Mouse (Mus musculus): ENCODE measurements around the gene Syndig1.

Gene Syndig1

DNA sequence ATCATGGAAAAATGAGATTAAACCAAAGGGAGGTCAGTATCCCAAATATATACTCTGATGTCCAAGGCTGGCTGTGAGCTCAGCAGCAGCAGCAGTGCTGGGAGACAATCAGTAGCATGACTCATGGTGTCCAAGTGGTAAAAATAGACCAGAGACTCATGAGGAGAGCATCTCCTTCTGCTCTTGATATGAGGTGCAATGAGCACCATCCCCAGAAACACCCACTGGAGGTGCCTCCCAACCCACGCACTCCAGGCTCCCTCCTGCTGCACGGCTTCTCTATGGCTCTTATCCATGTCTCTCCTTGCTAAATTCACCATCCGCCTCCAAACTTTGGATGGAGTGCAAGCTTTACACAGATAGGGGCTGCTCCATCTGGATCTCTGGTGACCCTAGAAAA, 44.3 kb downstream of the Syndig1 start:
- DNase-seq (ENCODE audit: low spot score in 2 of 2), result no peak

DNA sequence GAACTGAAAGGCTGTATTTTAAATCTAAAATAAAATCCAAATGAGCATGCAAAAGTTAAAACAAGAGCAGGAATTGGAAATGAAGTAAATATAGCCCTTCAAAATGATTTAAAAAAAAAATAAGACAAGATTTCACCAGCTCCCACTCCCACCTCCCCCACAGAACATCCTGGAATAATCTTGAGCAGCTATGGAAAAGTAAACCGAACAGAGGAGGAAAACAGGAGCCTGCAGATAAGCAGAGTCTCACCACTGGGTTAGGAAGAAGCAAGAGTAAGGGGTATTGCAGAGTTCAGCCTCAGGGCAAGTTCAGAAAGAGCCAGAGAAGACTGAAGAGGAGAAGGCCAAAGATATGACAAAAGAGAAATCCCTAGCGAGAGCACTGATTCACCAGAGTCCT, 48.9 kb downstream of the Syndig1 start:
- DNase-seq (ENCODE audit: low spot score in 2 of 2), result no peak

GRCm38 (mm10) chr2:149887634-149888033, 58.6 kb downstream of the Syndig1 start:
- DNase-seq (ENCODE audit: low spot score in 2 of 2), result no peak

DNA sequence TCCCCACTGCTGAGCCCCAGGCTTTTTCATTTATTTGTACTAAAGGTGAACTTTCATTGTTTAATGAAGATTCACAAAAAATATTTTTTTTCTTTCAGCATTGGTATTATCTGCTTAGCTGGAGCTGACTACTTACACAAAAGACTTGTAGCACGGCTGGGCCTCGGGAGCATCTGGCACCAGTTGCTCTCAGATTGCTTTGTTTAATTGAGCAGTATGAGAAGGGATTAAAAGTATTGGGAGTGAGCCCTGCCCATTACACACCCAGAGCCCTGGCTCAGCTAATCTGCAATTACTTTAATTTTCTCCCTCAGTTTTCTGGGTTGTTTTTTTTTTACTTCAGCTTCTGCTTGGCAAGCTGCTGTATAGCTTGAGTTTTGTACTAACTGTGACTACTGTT, 62.6 kb downstream of the Syndig1 start:
- no peak for DNase-seq (ENCODE audit: low spot score in 2 of 2)

GRCm38 (mm10) chr2:149896337-149896736, 67.3 kb downstream of the Syndig1 start:
- no peak for DNase-seq (ENCODE audit: low spot score in 2 of 2)

GRCm38 (mm10) chr2:149899615-149900014, 70.6 kb downstream of the Syndig1 start:
- DNase-seq (ENCODE audit: low spot score in 2 of 2), result no peak

DNA sequence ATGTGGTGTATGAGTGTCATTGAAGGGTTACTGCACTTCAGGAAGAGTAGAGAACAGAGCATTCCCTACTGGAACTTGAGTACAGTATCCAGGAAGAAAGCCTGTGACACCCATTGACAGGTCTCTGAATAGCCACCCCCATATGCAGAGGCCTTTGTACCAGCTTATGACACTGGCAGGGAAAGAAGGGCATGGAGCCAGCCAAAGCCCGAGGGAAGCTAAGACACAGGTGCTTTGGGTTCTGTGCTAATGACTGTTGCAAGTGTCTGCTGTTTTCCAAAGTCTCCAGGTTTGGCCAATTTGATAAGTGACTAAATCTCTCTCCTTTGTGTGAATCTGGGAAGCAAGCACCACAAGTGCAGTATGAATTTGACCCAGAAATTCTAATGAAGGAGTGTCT, 71.6 kb downstream of the Syndig1 start:
- DNase-seq (ENCODE audit: low spot score in 2 of 2), result no peak

DNA sequence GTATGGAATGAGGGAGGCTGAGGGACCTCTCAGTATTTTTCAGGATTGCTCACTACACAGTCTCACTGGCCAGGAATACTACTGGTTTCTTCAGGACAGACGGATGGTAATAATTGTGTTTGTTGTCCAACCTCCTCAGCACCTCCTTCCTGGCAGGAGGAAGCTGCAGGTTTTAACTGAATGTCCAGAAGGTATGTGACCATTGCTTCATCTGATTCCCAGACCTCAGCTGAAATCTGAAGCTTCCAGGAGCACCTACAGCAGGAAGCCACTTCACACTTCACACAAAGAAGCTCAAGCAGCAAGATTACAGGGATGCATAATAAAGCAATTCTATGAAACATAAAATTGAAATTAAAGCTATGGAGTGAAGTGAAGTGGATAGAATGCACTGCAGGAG, 75.4 kb downstream of the Syndig1 start:
- DNase-seq (ENCODE audit: low spot score in 2 of 2), result no peak

DNA sequence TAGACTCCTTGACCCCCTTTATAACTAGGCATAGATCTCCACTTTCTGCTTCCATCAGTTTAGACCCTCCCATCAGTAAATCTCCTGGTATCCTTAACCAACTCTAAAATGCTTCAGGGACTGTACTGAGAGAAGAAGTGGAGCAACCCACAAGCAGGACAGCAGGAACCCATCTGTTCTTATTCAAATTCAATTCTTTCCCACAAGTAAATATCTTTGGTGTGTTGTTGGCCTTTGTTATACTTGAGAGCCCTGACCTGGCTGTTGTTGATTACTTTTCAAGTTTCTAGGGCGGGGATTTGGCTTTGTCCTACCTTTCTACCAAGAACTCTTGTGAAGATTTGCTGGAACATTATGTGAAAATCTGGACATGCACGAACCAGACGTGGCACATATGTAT, 77.7 kb downstream of the Syndig1 start:
- no peak for DNase-seq (ENCODE audit: low spot score in 2 of 2)

- no peak for DNase-seq (ENCODE audit: low spot score in 2 of 2)
Observed at GRCm38 (mm10) chr2:149917162-149917561, 88.2 kb downstream of the Syndig1 start.

DNA sequence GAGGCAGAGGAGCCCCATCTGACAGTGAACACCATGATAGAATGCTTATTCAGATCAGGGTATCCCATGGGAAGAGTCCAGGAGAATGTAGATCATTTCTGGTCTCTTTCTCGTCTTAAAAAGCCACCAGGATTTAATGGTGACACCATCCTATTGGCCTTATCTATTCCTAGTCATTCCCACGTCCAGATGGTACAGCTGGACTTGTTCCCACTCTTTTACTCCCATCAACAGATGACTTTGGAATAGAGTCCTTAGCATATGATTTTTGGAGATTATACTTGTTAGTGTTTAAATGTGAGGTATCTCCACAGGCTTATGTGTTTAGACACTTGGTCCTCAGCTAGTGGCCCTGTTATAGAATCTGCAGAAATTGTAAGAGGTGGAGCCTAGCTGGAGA, 94.5 kb downstream of the Syndig1 start:
- DNase-seq (ENCODE audit: low spot score in 2 of 2), result no peak

DNA sequence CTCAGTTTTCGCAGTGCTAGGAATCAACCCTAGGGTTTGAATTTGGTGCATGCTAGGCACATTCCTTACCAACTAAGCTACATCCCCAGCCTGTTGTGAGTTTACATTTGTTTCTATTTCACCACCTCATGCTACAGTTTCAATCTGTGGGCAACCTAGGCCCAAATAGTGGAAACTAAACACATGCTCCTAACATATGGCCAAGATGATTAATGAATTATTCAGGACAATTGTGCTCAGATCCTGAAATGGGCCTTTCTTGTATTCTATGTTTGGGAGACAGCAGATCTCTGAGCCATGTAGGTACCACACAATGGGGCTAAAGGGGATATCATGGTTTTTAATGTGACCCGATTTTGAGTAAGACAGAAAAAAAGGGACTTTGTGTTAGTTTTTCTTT, 96.9 kb downstream of the Syndig1 start:
- no peak for DNase-seq (ENCODE audit: low spot score in 2 of 2)

DNA sequence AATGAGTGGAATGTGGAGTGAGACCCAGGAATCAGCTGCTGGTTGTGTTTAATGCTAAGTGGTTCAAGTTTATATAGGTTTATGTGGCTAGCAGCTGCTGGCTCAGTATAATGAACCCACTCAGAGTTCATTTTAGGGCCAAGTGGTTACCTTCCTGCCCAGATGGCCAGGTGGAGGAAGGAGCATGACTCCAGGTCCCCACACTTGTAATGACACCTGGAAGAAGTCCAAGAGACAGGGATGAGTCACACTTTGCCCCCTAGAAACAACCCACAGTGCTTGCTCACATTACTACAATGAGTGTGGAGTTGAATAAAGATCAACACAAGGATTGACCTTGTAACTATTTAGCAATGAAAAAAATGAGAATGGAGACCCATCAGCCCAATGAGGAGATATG, 98.0 kb downstream of the Syndig1 start:
- DNase-seq (ENCODE audit: low spot score in 2 of 2), result no peak

DNA sequence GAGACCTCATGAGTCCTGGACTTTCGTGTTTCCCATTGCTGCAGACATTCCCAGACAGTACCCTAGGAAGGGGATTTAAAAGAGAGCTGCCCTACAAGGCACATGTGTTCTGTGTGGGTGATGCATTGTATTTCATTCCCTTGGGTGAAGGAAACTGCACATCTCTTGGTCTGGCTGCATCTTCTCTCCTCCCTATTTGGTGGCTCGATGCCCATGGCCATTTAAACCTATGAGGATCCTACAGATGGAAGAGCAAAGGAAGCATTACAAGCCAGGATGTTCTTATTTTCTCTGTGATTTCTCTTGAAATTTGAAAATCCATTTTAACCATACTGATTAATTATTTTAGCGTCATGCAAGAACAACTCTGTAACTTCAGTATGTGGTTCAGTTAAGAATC, 98.5 kb downstream of the Syndig1 start:
- DNase-seq (ENCODE audit: low spot score in 2 of 2), result no peak

- no peak for DNase-seq (ENCODE audit: low spot score in 2 of 2)
Observed at GRCm38 (mm10) chr2:149929986-149930385, 101.0 kb downstream of the Syndig1 start.

DNA sequence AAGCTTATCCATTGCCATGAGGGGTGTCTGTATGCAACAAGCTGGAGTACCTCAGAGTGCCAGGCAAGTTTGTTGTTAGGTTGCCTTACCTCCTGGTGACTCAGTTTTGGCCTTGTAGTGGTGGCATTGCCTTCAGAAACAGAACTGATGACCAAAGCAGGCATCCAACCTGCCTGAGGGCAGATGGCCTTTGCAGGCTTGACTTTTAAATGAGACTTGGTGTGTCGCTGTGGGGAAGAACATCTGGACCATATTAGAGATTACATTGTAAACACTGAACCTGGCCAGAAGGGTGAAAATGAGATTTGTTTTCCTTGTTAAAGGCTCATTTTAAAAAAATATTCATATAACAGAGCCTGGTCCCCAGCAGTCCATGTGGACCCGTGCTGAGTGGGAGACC, 102.1 kb downstream of the Syndig1 start:
- no peak for DNase-seq (ENCODE audit: low spot score in 2 of 2)

- no peak for DNase-seq (ENCODE audit: low spot score in 2 of 2)
Observed at GRCm38 (mm10) chr2:149932095-149932494, 103.1 kb downstream of the Syndig1 start.

DNA sequence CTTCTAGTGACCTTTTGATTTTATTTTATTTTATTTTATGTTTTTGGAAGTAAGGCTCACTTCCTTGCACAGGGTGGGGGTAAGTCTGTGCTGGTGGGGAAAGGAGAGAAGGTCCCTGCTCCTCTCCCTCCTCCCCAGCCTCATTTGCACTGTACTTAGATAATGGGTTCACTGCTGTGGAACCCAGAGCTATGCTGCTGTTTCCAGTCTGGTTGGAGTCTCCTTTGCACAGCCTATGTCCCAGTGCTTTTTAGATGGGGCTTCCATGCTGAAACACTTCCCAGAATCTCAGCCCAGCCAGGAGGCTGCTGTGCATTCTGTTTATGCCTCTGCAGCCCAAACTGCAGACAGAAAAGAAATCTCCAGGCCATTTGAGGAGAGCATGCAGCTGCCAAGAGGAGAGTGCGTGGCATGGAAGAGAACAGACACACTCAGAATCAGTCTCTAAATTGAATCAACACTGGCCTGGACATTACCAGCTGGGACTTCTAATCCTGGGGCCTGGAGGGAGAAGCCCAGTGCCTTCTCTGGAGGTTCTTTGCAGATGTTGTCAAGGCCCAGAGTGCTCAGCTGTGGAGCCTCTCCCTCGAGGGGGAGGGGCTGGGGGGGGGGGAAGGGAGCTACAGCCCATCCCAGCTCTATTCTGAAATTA, 104.4 kb downstream of the Syndig1 start:
- no peak for DNase-seq (ENCODE audit: low spot score in 2 of 2)

GRCm38 (mm10) chr2:149934139-149934538, 105.1 kb downstream of the Syndig1 start:
- DNase-seq (ENCODE audit: low spot score in 2 of 2), result no peak

- no peak for DNase-seq (ENCODE audit: low spot score in 2 of 2)
Observed at GRCm38 (mm10) chr2:149938829-149939228, 109.8 kb downstream of the Syndig1 start.

DNA sequence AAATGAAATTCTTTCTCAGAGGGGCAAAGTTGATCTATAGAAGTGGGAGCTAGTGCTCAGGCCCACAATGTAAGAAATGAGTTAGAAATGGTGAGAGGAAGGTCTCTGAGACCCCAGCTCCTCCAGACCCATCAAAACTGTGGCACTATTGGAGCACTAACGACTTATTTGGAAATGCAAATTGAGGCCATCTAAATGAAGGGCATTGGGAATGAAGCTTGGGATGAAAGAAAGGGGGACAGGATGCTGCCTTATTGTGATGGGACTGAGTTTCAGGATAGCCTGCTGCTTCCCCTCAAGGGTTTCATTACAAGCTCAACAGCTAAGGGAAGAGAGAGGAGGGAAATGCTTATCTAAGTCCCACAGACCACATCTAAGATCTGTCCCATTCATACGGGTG, 110.6 kb downstream of the Syndig1 start:
- DNase-seq (ENCODE audit: low spot score in 2 of 2), result no peak

GRCm38 (mm10) chr2:149950641-149951040, 121.6 kb downstream of the Syndig1 start:
- no peak for DNase-seq (ENCODE audit: low spot score in 2 of 2)

DNA sequence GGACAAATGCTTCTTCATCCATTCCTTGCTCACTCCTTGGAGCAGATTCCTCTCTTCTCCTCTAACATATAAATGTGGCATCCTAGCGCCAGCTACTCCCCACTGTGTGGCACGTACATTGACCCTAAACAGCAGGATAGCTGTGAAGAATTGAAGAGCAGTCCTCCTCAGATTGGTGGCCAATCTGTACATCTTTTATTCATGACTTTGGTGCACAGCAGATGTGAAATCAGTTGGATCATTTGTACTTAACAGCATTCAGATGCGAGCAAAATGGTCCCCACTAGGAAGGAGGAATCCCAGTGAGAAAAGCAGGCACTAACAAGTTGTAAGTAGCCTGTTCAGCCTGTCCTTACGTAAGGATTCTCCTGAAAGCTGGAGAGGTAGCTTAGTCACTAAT, 142.0 kb downstream of the Syndig1 start:
- no peak for DNase-seq (ENCODE audit: low spot score in 2 of 2)

DNA sequence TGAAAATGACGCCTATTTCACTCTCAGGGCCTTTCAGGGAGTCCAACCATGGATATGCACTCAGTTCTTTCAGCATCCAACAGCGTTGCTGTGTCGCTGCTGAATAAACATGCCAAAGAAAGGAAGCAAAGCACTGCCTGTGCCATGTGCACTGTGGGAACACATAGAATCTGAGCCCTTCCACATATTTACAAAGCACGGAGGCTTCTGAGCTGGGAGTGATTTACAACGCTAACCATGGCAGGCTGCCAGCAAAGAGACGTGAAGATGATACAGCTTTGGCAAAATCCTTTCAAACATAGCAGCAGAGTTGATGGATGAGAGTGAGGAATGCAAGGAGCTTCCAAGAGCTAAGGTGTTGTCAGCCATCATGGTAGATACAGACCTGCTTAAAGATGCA, 144.6 kb downstream of the Syndig1 start:
- DNase-seq (ENCODE audit: low spot score in 2 of 2), result no peak
